Mouse (Mus musculus) liver, embryonic 15.5 days (tissue): ENCODE data around the gene 2300002M23Rik. TPM values are rescaled to one million over a fixed set of nuclear protein-coding genes. Genes with fewer than 3 reads are reported as not detected.

Experiments
- ATAC-seq: fragments of 200-750 bp; cut with Nextera tagmentation; 2 replicates; pipeline ENCODE4 v1.8.0; 2017; ENCODE audit warnings: moderate number of reproducible peaks, mild to moderate bottlenecking, moderate library complexity; ENCODE audit not compliant: insufficient read depth
- H3K27ac ChIP-seq: fragments of 300-500 bp; sonication (generic); replicated peaks from 2 replicates; pipeline ENCODE4 v1.5.1; 2015; ENCODE audit warnings: mild to moderate bottlenecking, inconsistent platforms
- H3K27me3 ChIP-seq: fragments of 300-500 bp; sonication (generic); 2 replicates; pipeline ENCODE4 v1.6.1; 2015; ENCODE audit warnings: mild to moderate bottlenecking, inconsistent platforms
- H3K36me3 ChIP-seq: fragments of 300-500 bp; sonication (generic); replicated peaks from 2 replicates; pipeline ENCODE4 v1.6.1; 2015; ENCODE audit warnings: moderate library complexity, mild to moderate bottlenecking, inconsistent platforms
- H3K4me1 ChIP-seq: fragments of 300-500 bp; sonication (generic); replicated peaks from 2 replicates; pipeline ENCODE4 v1.6.1; 2015; ENCODE audit warnings: inconsistent platforms
- H3K4me2 ChIP-seq: fragments of 300-500 bp; sonication (generic); 2 replicates; pipeline ENCODE4 v1.6.1; 2015; ENCODE audit warnings: moderate library complexity, mild to moderate bottlenecking, inconsistent platforms
- H3K4me3 ChIP-seq: fragments of 300-500 bp; sonication (generic); replicated peaks from 2 replicates; pipeline ENCODE4 v1.5.1; 2015; ENCODE audit warnings: mild to moderate bottlenecking, inconsistent platforms
- H3K9ac ChIP-seq: fragments of 300-500 bp; sonication (generic); 2 replicates; pipeline ENCODE4 v1.6.1; 2015; ENCODE audit warnings: moderate library complexity, mild to moderate bottlenecking, inconsistent platforms
- H3K9me3 ChIP-seq: fragments of 300-500 bp; sonication (generic); replicated peaks from 2 replicates; pipeline ENCODE4 v1.6.1; 2016; ENCODE audit warnings: inconsistent platforms
- WGBS: fragments of 180-500 bp; shearing (Covaris S2); methylation state at CpG from one replicate; pipeline ENCODE4 v1.1.7; 2015; ENCODE audit warnings: mixed read lengths; ENCODE audit not compliant: insufficient replicate concordance; 5-methylcytosine and 5-hydroxymethylcytosine counted together
- polyA plus RNA-seq: library from polyadenylated mRNA; unstranded; fragments of >200 nt; fragmentation: Nextera tagmentation; extraction: Ambion mirVana; gene quantifications from 2 replicates; pipeline ENCODE4 v1.2.1, GENCODE M21; 2015

Gene 2300002M23Rik
- polyA plus RNA-seq, 1 experiment from 2014 or later: not detected

- no peak for ATAC-seq
These were observed 20.0 kb downstream of the 2300002M23Rik start for GRCm38 (mm10) chr17:35587291-35587690.

GRCm38 (mm10) chr17:35588387-35588786 is 21.1 kb downstream of the 2300002M23Rik start:
- Histone ChIP-seq H3K4me1 (no peaks in the 10 kb centered on the region), H3K27ac (no peak overlapping the region), H3K27me3 (peaks cover 6% of the 10 kb centered on the region; the same call in 1 of the 2 replicates), H3K36me3 (no peaks in the 10 kb centered on the region), H3K4me3 (no peak overlapping the region), H3K9ac (no peak overlapping the region), H3K4me2 (no peak overlapping the region), H3K9me3 (no peaks in the 10 kb centered on the region)
- 33% methylated on average over 4 of the region's 4 CpGs for WGBS
- no peak for ATAC-seq

More at GRCm38 (mm10) chr17:35587291-35587690, 20.0 kb downstream of the 2300002M23Rik start:
- no peak overlapping the region for H3K4me2 ChIP-seq
- 31% methylated on average over 1 of the region's 1 CpGs for WGBS
- no peak overlapping the region for H3K27ac ChIP-seq
- H3K36me3 ChIP-seq: no peaks in the 10 kb centered on the region
- no peaks in the 10 kb centered on the region for H3K4me1 ChIP-seq
- no peak overlapping the region for H3K4me3 ChIP-seq
- H3K9me3 ChIP-seq: no peaks in the 10 kb centered on the region
- H3K9ac ChIP-seq: no peak overlapping the region
- peaks cover 5% of the 10 kb centered on the region; the same call in 1 of the 2 replicates for H3K27me3 ChIP-seq

- no peaks in the 10 kb centered on the region for H3K36me3 ChIP-seq
- WGBS: 43% methylated on average over 21 of the region's 21 CpGs
- no peak for ATAC-seq
- H3K4me2 ChIP-seq: no peak overlapping the region
- H3K27ac ChIP-seq: no peak overlapping the region
- H3K4me3 ChIP-seq: no peak overlapping the region
- no peaks in the 10 kb centered on the region for H3K4me1 ChIP-seq
- H3K9ac ChIP-seq: no peak overlapping the region
- H3K27me3 ChIP-seq: peaks cover 3% of the 10 kb centered on the region; the same call in 1 of the 2 replicates
- H3K9me3 ChIP-seq: no peaks in the 10 kb centered on the region
These were observed 23.4 kb downstream of the 2300002M23Rik start for GRCm38 (mm10) chr17:35590410-35591218.

- no peak for ATAC-seq
- Histone ChIP-seq H3K27ac (no peak overlapping the region), H3K9me3 (no peaks in the 10 kb centered on the region), H3K4me2 (no peak overlapping the region), H3K27me3 (peaks cover 3% of the 10 kb centered on the region; the same call in 1 of the 2 replicates), H3K4me1 (no peaks in the 10 kb centered on the region), H3K9ac (no peak overlapping the region), H3K36me3 (no peaks in the 10 kb centered on the region), H3K4me3 (no peak overlapping the region)
- 83% methylated on average over 7 of the region's 7 CpGs for WGBS
These were observed 23.9 kb downstream of the 2300002M23Rik start for GRCm38 (mm10) chr17:35591219-35591578.

GRCm38 (mm10) chr17:35591731-35592130 is 24.5 kb downstream of the 2300002M23Rik start:
- Histone ChIP-seq H3K4me3 (no peak overlapping the region), H3K27me3 (peaks cover 3% of the 10 kb centered on the region; the same call in 1 of the 2 replicates), H3K4me2 (no peak overlapping the region), H3K27ac (no peak overlapping the region), H3K36me3 (no peaks in the 10 kb centered on the region), H3K9me3 (no peaks in the 10 kb centered on the region), H3K4me1 (no peaks in the 10 kb centered on the region), H3K9ac (no peak overlapping the region)
- WGBS: 79% methylated on average over 15 of the region's 15 CpGs
- ATAC-seq: no peak

- Histone ChIP-seq H3K36me3 (no peaks in the 10 kb centered on the region), H3K4me3 (no peak overlapping the region), H3K27ac (no peak overlapping the region), H3K4me2 (no peak overlapping the region), H3K27me3 (peaks cover 3% of the 10 kb centered on the region; the same call in 1 of the 2 replicates), H3K9me3 (no peaks in the 10 kb centered on the region), H3K4me1 (no peaks in the 10 kb centered on the region), H3K9ac (no peak overlapping the region)
- WGBS: 73% methylated on average over 9 of the region's 9 CpGs
- no peak for ATAC-seq
These were observed 24.9 kb downstream of the 2300002M23Rik start for GRCm38 (mm10) chr17:35592131-35592530.

GRCm38 (mm10) chr17:35593786-35594185 is 26.5 kb downstream of the 2300002M23Rik start:
- peaks cover 3% of the 10 kb centered on the region; the same call in 1 of the 2 replicates for H3K27me3 ChIP-seq
- H3K9me3 ChIP-seq: peaks cover 5% of the 10 kb centered on the region; the same call in 1 of the 2 replicates
- no peak overlapping the region for H3K27ac ChIP-seq
- H3K4me2 ChIP-seq: no peak overlapping the region
- no peak for ATAC-seq
- H3K4me3 ChIP-seq: no peak overlapping the region
- no peaks in the 10 kb centered on the region for H3K4me1 ChIP-seq
- 20% methylated on average over 4 of the region's 4 CpGs for WGBS
- no peaks in the 10 kb centered on the region for H3K36me3 ChIP-seq
- H3K9ac ChIP-seq: no peak overlapping the region

- no peak overlapping the region for H3K4me2 ChIP-seq
- H3K27ac ChIP-seq: no peak overlapping the region
- peaks cover 5% of the 10 kb centered on the region; the same call in 1 of the 2 replicates for H3K9me3 ChIP-seq
- H3K9ac ChIP-seq: no peak overlapping the region
- peaks cover 3% of the 10 kb centered on the region; the same call in 1 of the 2 replicates for H3K27me3 ChIP-seq
- ATAC-seq: no peak
- no peaks in the 10 kb centered on the region for H3K4me1 ChIP-seq
- WGBS: 61% methylated on average over 7 of the region's 7 CpGs
- no peak overlapping the region for H3K4me3 ChIP-seq
- no peaks in the 10 kb centered on the region for H3K36me3 ChIP-seq
These were observed 27.2 kb downstream of the 2300002M23Rik start for GRCm38 (mm10) chr17:35594456-35594855.

GRCm38 (mm10) chr17:35597399-35597798 is 30.1 kb downstream of the 2300002M23Rik start:
- Histone ChIP-seq H3K36me3 (no peaks in the 10 kb centered on the region), H3K27ac (no peak overlapping the region), H3K9me3 (peaks cover 5% of the 10 kb centered on the region; the same call in 1 of the 2 replicates), H3K27me3 (no peaks in the 10 kb centered on the region), H3K4me2 (no peak overlapping the region), H3K9ac (no peak overlapping the region), H3K4me3 (no peak overlapping the region), H3K4me1 (no peaks in the 10 kb centered on the region)
- no peak for ATAC-seq
- WGBS: 67% methylated on average over 3 of the region's 3 CpGs

- no peak for ATAC-seq
- Histone ChIP-seq H3K27me3 (no peaks in the 10 kb centered on the region), H3K4me3 (no peak within 1 kb of the TSS), H3K4me2 (no peak within 1 kb of the TSS), H3K4me1 (no peaks in the 10 kb centered on the region), H3K9me3 (peaks cover 5% of the 10 kb centered on the region; the same call in 1 of the 2 replicates), H3K36me3 (no peaks in the 10 kb centered on the region), H3K9ac (no peak within 1 kb of the TSS), H3K27ac (no peak within 1 kb of the TSS)
- 48% methylated on average over 2 of the region's 2 CpGs for WGBS
These were observed 34.0 kb downstream of the 2300002M23Rik start, which contains the start of gene Sfta2 for GRCm38 (mm10) chr17:35601249-35601648. Gene Sfta2 (plus strand): TSS chr17:35601549.

- no peaks in the 10 kb centered on the region for H3K36me3 ChIP-seq
- no peak overlapping the region for H3K9ac ChIP-seq
- no peak for ATAC-seq
- H3K27ac ChIP-seq: no peak overlapping the region
- no peaks in the 10 kb centered on the region for H3K27me3 ChIP-seq
- H3K4me2 ChIP-seq: no peak overlapping the region
- no peaks in the 10 kb centered on the region for H3K4me1 ChIP-seq
- 42% methylated on average over 8 of the region's 8 CpGs for whole genome bisulfite sequencing
- H3K4me3 ChIP-seq: no peak overlapping the region
- H3K9me3 ChIP-seq: peaks cover 5% of the 10 kb centered on the region; the same call in 1 of the 2 replicates
These were observed 34.6 kb downstream of the 2300002M23Rik start for GRCm38 (mm10) chr17:35601736-35602354.
